In the genomic region with DNA sequence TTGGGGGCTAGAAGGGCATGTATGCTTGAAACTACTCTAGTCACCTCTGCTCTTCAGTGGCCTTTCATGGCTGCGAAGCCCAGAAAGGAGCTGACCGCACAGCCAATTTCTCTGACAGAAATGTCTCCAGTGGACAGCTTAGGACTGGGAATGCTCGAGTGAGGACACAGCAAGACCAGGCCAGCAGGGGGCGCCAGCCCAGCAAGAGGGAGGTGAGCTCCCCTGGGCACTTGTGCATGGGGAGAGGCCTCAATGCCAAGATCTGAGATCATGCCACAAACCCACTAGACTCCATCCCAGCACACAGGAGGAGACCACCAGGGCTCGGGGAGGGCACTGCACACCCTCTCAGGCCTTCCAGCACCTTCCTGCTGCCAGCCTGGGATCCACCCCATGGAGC, we compare ENCODE assay signal across 8 mouse cellular contexts. TPM values are rescaled to one million over a fixed set of nuclear protein-coding genes. Genes with fewer than 3 reads are reported as not detected.
DNase-seq lines count a peak whose midpoint lies in the region; ATAC-seq and TF ChIP-seq lines count a peak whose summit lies in the region.

No protein-coding gene starts in this region.

- no peaks in the 10 kb centered on the region for H3K9me3 ChIP-seq in hindbrain, postnatal 0 days (ENCODE audit: low read length)
- no peaks in the 10 kb centered on the region for H3K9me3 ChIP-seq in hindbrain, embryonic 12.5 days (replicated peaks)
- no peaks in the 10 kb centered on the region for H3K9me3 ChIP-seq in liver, embryonic 13.5 days (replicated peaks)

- peak; percentile 70 for DNase-seq in hindbrain, postnatal 0 days (ENCODE audit: low spot score)
- DNase-seq in Patski (ENCODE audit: low read depth, low spot score) = no peak
- peak; percentile 82 to 88 for DNase-seq in cerebellum, postnatal 10 days
- peak; percentile 89 for DNase-seq in heart, postnatal 4 days
- DNase-seq in liver, embryonic 13.5 days = peak; percentile 33
- DNase-seq in retina, postnatal 1 day = peak; percentile 71
- DNase-seq in urinary bladder, adult 18-20 months (ENCODE audit: low spot score in 2 of 2) = peak; percentile 23 to 42

- H3K4me3 ChIP-seq in hindbrain, postnatal 0 days (ENCODE audit: low read length) = no peak overlapping the region
- H3K4me3 ChIP-seq in hindbrain, embryonic 12.5 days = no peak overlapping the region
- no peak overlapping the region for H3K4me3 ChIP-seq in liver, embryonic 13.5 days (replicated peaks)

- in situ Hi-C loops in Patski (cut with MboI; ENCODE audit: low pct_unique_long_range_greater_than_20kb) = no loop called here

- whole genome bisulfite sequencing in hindbrain, postnatal 0 days = 57% methylated on average over 5 of the region's 5 CpGs
- 61% methylated on average over 5 of the region's 5 CpGs for WGBS in hindbrain, embryonic 12.5 days
- 54% methylated on average over 5 of the region's 5 CpGs for WGBS in liver, embryonic 13.5 days (ENCODE audit: insufficient replicate concordance)

- H3K27me3 ChIP-seq in hindbrain, postnatal 0 days (ENCODE audit: insufficient read depth, low read length) = no peaks in the 10 kb centered on the region
- H3K27me3 ChIP-seq in hindbrain, embryonic 12.5 days = no peaks in the 10 kb centered on the region
- no peaks in the 10 kb centered on the region for H3K27me3 ChIP-seq in Patski
- no peaks in the 10 kb centered on the region for H3K27me3 ChIP-seq in liver, embryonic 13.5 days

- ATAC-seq in hindbrain, postnatal 0 days = peak; percentile 4; the same call in 1 of the 2 replicates
- no peak for ATAC-seq in hindbrain, embryonic 12.5 days (ENCODE audit: low FRiP score)
- ATAC-seq in Patski = peak; percentile 25
- no peak for ATAC-seq in liver, embryonic 13.5 days (ENCODE audit: low read depth)

- H3K4me2 ChIP-seq in hindbrain, postnatal 0 days (ENCODE audit: low read depth, low read length) = no peak overlapping the region
- H3K4me2 ChIP-seq in hindbrain, embryonic 12.5 days (replicated peaks) = no peak overlapping the region
- no peak overlapping the region for H3K4me2 ChIP-seq in liver, embryonic 13.5 days

- H3K4me1 ChIP-seq in hindbrain, postnatal 0 days (ENCODE audit: insufficient read depth, low read length) = peaks cover 35% of the 10 kb centered on the region
- peaks cover 39% of the 10 kb centered on the region for H3K4me1 ChIP-seq in hindbrain, embryonic 12.5 days
- H3K4me1 ChIP-seq in liver, embryonic 13.5 days (replicated peaks) = peaks cover 28% of the 10 kb centered on the region

- TF ChIP-seq CTCF in hindbrain, postnatal 0 days (IDR thresholded peaks at IDR 0.05; ENCODE audit: low read depth) = peak; percentile 77
- TF ChIP-seq CTCF in Patski (IDR thresholded peaks at IDR 0.05) = no peak

- CTCF ChIA-PET in Patski (lab: Charles Lee) = interaction anchor here (0.7 to 7.5 kb wide), 24 partner anchors 9 to 134 kb away, joined by 3 to 117 read pairs (median 4); no protein-coding TSS in a partner anchor

- no peak overlapping the region for H3K9ac ChIP-seq in hindbrain, postnatal 0 days (replicated peaks; ENCODE audit: low read length)
- H3K9ac ChIP-seq in hindbrain, embryonic 12.5 days = no peak overlapping the region
- no peak overlapping the region for H3K9ac ChIP-seq in liver, embryonic 13.5 days

- H3K36me3 ChIP-seq in hindbrain, postnatal 0 days (ENCODE audit: insufficient read depth, low read length) = peaks cover 12% of the 10 kb centered on the region; the same call in 1 of the 2 replicates
- peaks cover 42% of the 10 kb centered on the region for H3K36me3 ChIP-seq in hindbrain, embryonic 12.5 days
- peaks cover 53% of the 10 kb centered on the region for H3K36me3 ChIP-seq in liver, embryonic 13.5 days

- POLR2A ChIA-PET in Patski (lab: Charles Lee) = interaction anchor here (0.9 to 1.4 kb wide), 3 partner anchors 9 to 16 kb away, joined by 3 to 4 read pairs (median 4); no protein-coding TSS in a partner anchor

- H3K27ac ChIP-seq in hindbrain, postnatal 0 days = peak overlapping the region; percentile 69; the same call in 1 of the 2 replicates
- no peak overlapping the region for H3K27ac ChIP-seq in hindbrain, embryonic 12.5 days
- no peak overlapping the region for H3K27ac ChIP-seq in liver, embryonic 13.5 days

RNA-seq across cellular contexts. Expression of a gene that starts 39.3 kb away (rescaled TPM):
- total RNA-seq in hindbrain, postnatal 0 days (2014; rRNA removed) = 1.4 and 3.8 TPM in 2 replicates
- 6.9 and 7.5 TPM in 2 replicates for polyA plus RNA-seq in hindbrain, postnatal 0 days (2015; fragmentation: Nextera tagmentation; extraction: Ambion mirVana)
- polyA plus RNA-seq in hindbrain, embryonic 12.5 days (2016; fragmentation: Nextera tagmentation; extraction: Ambion mirVana) = 0.53 and 0.56 TPM in 2 replicates
- 29.5 TPM for polyA plus RNA-seq in Patski (2021)
- 10 to 100 TPM; 57.1 to 58.8 TPM for total RNA-seq in heart, postnatal 4 days (2021)
- polyA plus RNA-seq in liver, embryonic 13.5 days (2015; fragmentation: Nextera tagmentation; extraction: Ambion mirVana) = 1.5 and 1.8 TPM in 2 replicates

Comparison
In these comparisons a context has a peak if more than half of its experiments do, and no peak if none do; other contexts are left out.
1. ATAC-seq: peak in hindbrain, postnatal 0 days (single experiment) and Patski (single experiment); none in hindbrain, embryonic 12.5 days (single experiment) and liver, embryonic 13.5 days (single experiment).